Mouse (Mus musculus): Measurements from ENCODE around the gene Pkd1l1. TPM values are rescaled to one million over a fixed set of nuclear protein-coding genes. Genes with fewer than 3 reads are reported as not detected.

Pkd1l1 gene
- polyA plus RNA-seq, 1 experiment from 2014 or later: 0.12 TPM

DNA sequence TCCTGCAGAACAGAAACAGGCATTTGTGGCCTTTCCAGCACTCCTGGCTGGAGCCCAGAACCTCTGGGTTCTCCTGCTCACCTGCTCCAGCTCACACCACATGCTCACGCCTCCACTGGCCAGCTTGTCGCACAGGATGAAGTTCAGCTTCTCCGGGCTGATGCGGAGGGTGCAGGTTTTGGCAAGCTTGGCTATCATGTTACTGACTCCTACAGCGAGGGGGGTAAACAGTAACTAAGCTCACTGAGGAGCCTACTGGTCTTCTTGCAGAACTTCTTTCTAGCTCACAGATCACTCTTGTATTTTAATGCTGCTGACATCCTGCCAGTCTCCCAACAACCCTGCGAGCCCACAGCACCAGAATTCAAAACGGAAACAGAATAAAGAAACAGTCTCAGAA lies 37.4 kb upstream of the Pkd1l1 start:
- Histone ChIP-seq H3K36me3 (ENCODE audit: insufficient read depth, low read length) (peaks cover 18% of the 10 kb centered on the region), H3K27ac (peak overlapping the region; percentile 94), H3K9ac (ENCODE audit: low read depth, low read length) (peak overlapping the region; percentile 83), H3K4me1 (replicated peaks; ENCODE audit: insufficient read depth, low read length) (no peaks in the 10 kb centered on the region; the same call in none of the 2 replicates), H3K4me2 (ENCODE audit: low read length) (peak overlapping the region; percentile 86), H3K9me3 (replicated peaks; ENCODE audit: low read length) (no peaks in the 10 kb centered on the region), H3K27me3 (ENCODE audit: insufficient read depth, low read length) (no peaks in the 10 kb centered on the region), H3K4me3 (replicated peaks; ENCODE audit: low read depth, low read length) (peak overlapping the region; percentile 77)
- TF ChIP-seq CTCF (IDR thresholded peaks at IDR 0.05; ENCODE audit: low read depth): no peak
- 0% methylated on average over 7 of the region's 7 CpGs for WGBS
- ATAC-seq (replicated peaks; ENCODE audit: low FRiP score, low read depth) (peak; percentile 90), DNase-seq (ENCODE audit: low spot score) (peak; percentile 86)

DNA sequence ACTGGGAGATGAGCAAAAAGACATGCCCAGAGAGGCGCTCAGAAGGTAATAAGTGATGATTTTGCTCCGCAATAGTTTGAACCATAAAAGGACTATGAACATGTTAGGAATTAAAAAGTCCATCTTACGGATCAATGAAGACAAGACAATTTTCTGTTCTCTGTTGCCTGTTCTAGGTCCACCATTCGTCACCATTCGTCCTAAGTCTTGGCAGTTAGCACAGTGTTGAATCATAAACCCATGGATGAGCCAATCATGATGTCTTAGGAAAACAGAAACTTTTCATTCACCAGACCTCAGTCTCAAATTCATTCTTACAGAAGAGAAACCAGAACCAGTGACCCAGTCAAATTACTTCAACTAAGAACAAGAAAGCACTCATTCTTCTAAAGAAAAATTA lies 35.7 kb upstream of the Pkd1l1 start:
- no peak for ATAC-seq (replicated peaks; ENCODE audit: low FRiP score, low read depth)
- Histone ChIP-seq H3K36me3 (ENCODE audit: insufficient read depth, low read length) (peaks cover 29% of the 10 kb centered on the region), H3K4me2 (ENCODE audit: low read length) (no peak overlapping the region), H3K9me3 (replicated peaks; ENCODE audit: low read length) (no peaks in the 10 kb centered on the region), H3K4me3 (replicated peaks; ENCODE audit: low read depth, low read length) (no peak overlapping the region), H3K9ac (ENCODE audit: low read depth, low read length) (no peak overlapping the region), H3K27me3 (ENCODE audit: insufficient read depth, low read length) (no peaks in the 10 kb centered on the region), H3K4me1 (replicated peaks; ENCODE audit: insufficient read depth, low read length) (no peaks in the 10 kb centered on the region; the same call in none of the 2 replicates), H3K27ac (no peak overlapping the region)
- DNase-seq (ENCODE audit: low spot score): no peak
- WGBS: 96% methylated on average over 5 of the region's 5 CpGs
- no peak for TF ChIP-seq CTCF (IDR thresholded peaks at IDR 0.05; ENCODE audit: low read depth)

DNA sequence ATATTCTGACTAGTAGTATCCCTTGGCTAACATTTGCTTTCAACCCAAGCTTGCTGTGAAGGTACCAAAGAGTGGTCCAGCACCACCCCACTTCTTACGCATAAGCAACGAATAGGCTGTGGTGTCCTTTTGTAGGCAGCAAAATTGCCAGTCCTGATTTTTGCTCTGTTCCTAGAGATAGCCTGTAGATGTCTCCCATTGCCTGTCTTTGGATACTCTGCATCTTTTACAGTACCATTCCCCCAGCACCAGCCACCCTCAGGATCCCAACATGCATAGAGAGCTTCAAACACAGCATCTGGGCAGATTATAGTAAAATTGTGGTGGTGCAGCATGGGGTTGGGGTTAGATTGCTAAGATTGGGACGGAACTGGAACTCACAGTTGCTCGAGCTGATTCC lies 15.0 kb upstream of the Pkd1l1 start:
- H3K4me1 ChIP-seq (replicated peaks; ENCODE audit: insufficient read depth, low read length): no peaks in the 10 kb centered on the region
- no peak overlapping the region for H3K9ac ChIP-seq (ENCODE audit: low read depth, low read length)
- DNase-seq (ENCODE audit: low spot score): no peak
- no peaks in the 10 kb centered on the region for H3K27me3 ChIP-seq (ENCODE audit: insufficient read depth, low read length)
- no peak overlapping the region for H3K27ac ChIP-seq
- ATAC-seq (replicated peaks; ENCODE audit: low FRiP score, low read depth): no peak
- no peaks in the 10 kb centered on the region for H3K9me3 ChIP-seq (replicated peaks; ENCODE audit: low read length)
- TF ChIP-seq CTCF (IDR thresholded peaks at IDR 0.05; ENCODE audit: low read depth): peak; percentile 24; the same call in 1 of the 2 replicates
- no peak overlapping the region for H3K4me3 ChIP-seq (replicated peaks; ENCODE audit: low read depth, low read length)
- WGBS: 75% methylated on average over 4 of the region's 4 CpGs
- H3K4me2 ChIP-seq (ENCODE audit: low read length): no peak overlapping the region
- H3K36me3 ChIP-seq (ENCODE audit: insufficient read depth, low read length): peaks cover 16% of the 10 kb centered on the region; the same call in 1 of the 2 replicates

DNA sequence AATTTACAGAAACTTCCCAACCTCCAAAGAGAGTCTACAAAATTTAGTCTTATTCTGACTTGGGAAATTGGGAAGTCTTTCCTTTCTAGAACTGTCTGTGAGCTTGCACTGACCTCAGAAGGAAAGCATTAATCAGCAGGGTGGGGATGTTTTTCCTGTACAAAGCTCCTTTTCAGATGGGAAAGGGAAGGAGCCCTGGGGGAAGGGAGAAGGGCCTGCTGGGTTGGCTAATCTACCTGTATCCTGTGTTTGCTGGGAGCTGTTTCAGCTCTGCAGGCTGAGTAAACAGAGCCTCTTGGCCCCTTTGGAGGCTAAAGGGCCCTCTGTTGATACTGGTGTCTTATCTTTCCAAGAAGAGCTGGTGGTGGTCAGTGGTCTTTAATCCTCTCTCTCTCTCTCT lies 13.0 kb upstream of the Pkd1l1 start:
- Histone ChIP-seq H3K9ac (ENCODE audit: low read depth, low read length) (no peak overlapping the region), H3K4me2 (ENCODE audit: low read length) (no peak overlapping the region), H3K36me3 (ENCODE audit: insufficient read depth, low read length) (0 out of 2 replicates have a peak, but pooled peaks cover under 1% of the 10 kb centered on the region), H3K4me3 (replicated peaks; ENCODE audit: low read depth, low read length) (no peak overlapping the region), H3K4me1 (replicated peaks; ENCODE audit: insufficient read depth, low read length) (no peaks in the 10 kb centered on the region), H3K9me3 (replicated peaks; ENCODE audit: low read length) (no peaks in the 10 kb centered on the region), H3K27ac (peak overlapping the region; percentile 44; the same call in 1 of the 2 replicates), H3K27me3 (ENCODE audit: insufficient read depth, low read length) (no peaks in the 10 kb centered on the region)
- DNase-seq (ENCODE audit: low spot score) (peak; percentile 44), ATAC-seq (replicated peaks; ENCODE audit: low FRiP score, low read depth) (no peak)
- no peak for TF ChIP-seq CTCF (IDR thresholded peaks at IDR 0.05; ENCODE audit: low read depth)

DNA sequence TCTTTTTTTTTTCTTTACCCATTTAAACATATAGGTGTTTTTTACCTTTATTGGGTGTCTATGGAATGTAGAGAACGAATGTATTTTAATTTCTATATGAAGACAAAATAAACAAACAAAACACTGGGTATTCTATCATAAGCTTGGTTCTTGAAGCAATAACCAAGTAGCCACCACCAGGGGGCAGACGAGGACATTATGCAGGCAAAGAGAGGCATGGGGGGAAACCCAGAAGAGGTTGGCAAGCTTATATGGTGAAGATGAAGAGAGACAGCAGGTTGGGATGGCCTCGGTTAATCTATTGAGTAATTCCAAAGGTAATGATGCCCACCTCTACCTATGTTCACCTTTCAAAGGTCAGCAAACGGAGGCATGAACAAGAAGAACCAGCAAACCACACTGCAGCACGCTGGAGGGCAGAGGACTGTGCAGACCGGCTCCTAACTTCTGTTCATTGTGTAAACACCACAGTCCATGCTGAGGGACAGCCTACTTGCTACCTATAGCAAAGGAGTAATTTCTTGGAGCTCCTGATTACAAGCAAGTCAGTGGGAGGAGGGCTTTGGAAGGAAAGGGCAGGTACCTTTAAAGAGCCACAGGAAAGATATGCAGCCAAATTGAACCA lies 10.3 kb upstream of the Pkd1l1 start:
- DNase-seq (ENCODE audit: low spot score) (peak; percentile 86), ATAC-seq (replicated peaks; ENCODE audit: low FRiP score, low read depth) (no peak; the same call in 1 of the 2 replicates)
- no peaks in the 10 kb centered on the region for H3K36me3 ChIP-seq (ENCODE audit: insufficient read depth, low read length)
- H3K9me3 ChIP-seq (replicated peaks; ENCODE audit: low read length): no peaks in the 10 kb centered on the region
- no peak overlapping the region for H3K9ac ChIP-seq (ENCODE audit: low read depth, low read length)
- 50% methylated on average over 6 of the region's 6 CpGs for WGBS
- H3K27ac ChIP-seq: no peak overlapping the region
- no peak overlapping the region for H3K4me3 ChIP-seq (replicated peaks; ENCODE audit: low read depth, low read length)
- peak; percentile 90 for TF ChIP-seq CTCF (IDR thresholded peaks at IDR 0.05; ENCODE audit: low read depth)
- H3K4me2 ChIP-seq (ENCODE audit: low read length): no peak overlapping the region
- no peaks in the 10 kb centered on the region for H3K4me1 ChIP-seq (replicated peaks; ENCODE audit: insufficient read depth, low read length)
- H3K27me3 ChIP-seq (ENCODE audit: insufficient read depth, low read length): no peaks in the 10 kb centered on the region

DNA sequence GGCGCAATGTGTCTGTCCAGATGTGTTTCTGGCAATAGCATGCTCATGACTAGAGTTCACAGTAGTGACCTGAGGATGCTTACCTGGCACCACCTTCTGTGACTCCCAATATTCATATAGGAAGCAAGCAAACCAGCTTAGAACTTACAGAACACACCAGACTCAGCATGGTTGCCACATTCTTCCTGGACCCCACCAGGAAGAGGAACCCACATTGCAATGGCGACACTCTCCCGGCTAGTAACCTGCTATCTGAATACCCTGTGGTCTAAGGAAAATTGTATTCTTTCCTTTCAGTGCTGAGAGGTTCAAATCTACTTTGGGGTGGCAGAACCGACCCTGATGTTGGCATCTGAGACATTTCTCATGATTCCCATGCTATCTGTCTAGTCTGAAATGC lies 5.1 kb upstream of the Pkd1l1 start:
- TF ChIP-seq CTCF (IDR thresholded peaks at IDR 0.05; ENCODE audit: low read depth): no peak
- Histone ChIP-seq H3K9me3 (replicated peaks; ENCODE audit: low read length) (no peaks in the 10 kb centered on the region), H3K4me3 (replicated peaks; ENCODE audit: low read depth, low read length) (no peak overlapping the region), H3K27ac (no peak overlapping the region), H3K4me1 (replicated peaks; ENCODE audit: insufficient read depth, low read length) (no peaks in the 10 kb centered on the region), H3K36me3 (ENCODE audit: insufficient read depth, low read length) (no peaks in the 10 kb centered on the region), H3K4me2 (ENCODE audit: low read length) (no peak overlapping the region), H3K9ac (ENCODE audit: low read depth, low read length) (no peak overlapping the region), H3K27me3 (ENCODE audit: insufficient read depth, low read length) (no peaks in the 10 kb centered on the region)
- WGBS: 89% methylated on average over 4 of the region's 4 CpGs
- DNase-seq (ENCODE audit: low spot score) (no peak), ATAC-seq (replicated peaks; ENCODE audit: low FRiP score, low read depth) (no peak)

DNA sequence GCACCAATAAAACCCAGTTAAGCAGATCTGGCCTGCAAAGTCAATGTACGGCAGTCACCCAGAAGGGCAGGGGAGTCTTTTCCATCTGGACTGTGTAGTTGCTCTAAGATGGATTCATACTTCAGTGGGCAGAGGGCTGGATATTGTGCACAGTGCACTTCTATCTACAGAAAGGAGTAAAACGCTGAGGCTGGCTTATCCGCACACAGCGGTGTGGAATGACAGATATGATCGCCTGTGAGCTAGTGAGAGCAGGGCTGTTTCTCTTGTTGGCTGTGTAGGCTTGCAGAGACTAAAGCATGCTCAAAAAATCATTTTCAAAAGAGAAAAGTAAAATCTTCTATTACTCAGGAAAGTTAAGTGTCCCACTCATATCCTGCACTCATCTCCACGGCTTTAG lies 973 bp downstream of the Pkd1l1 start:
- no peaks in the 10 kb centered on the region for H3K4me1 ChIP-seq (replicated peaks; ENCODE audit: insufficient read depth, low read length)
- no peak for TF ChIP-seq CTCF (IDR thresholded peaks at IDR 0.05; ENCODE audit: low read depth)
- WGBS: 79% methylated on average over 6 of the region's 6 CpGs

More for the DNA sequence above, 973 bp downstream of the Pkd1l1 start:
- H3K9ac ChIP-seq (ENCODE audit: low read depth, low read length): no peak overlapping the region
- ATAC-seq (replicated peaks; ENCODE audit: low FRiP score, low read depth) (no peak), DNase-seq (ENCODE audit: low spot score) (no peak)
- H3K27me3 ChIP-seq (ENCODE audit: insufficient read depth, low read length): no peaks in the 10 kb centered on the region
- no peak overlapping the region for H3K27ac ChIP-seq
- no peaks in the 10 kb centered on the region for H3K36me3 ChIP-seq (ENCODE audit: insufficient read depth, low read length)
- H3K4me3 ChIP-seq (replicated peaks; ENCODE audit: low read depth, low read length): no peak overlapping the region
- no peak overlapping the region for H3K4me2 ChIP-seq (ENCODE audit: low read length)
- no peaks in the 10 kb centered on the region for H3K9me3 ChIP-seq (replicated peaks; ENCODE audit: low read length)

All from kidney, postnatal 0 days (tissue).